9 mouse cellular contexts compared by ENCODE assay signal in genomic region chr7:65610171-65610570, GRCm38 (mm10). TPM values are rescaled to one million over a fixed set of nuclear protein-coding genes. Genes with fewer than 3 reads are reported as not detected.
A peak's percentile ranks its signal among the peaks of the same experiment; 100 is the strongest.
DNase-seq lines count a peak whose midpoint lies in the region; ATAC-seq and TF ChIP-seq lines count a peak whose summit lies in the region.
"Had no signal": no experiment of that assay in that cellular context is flagged by ENCODE, and none has a peak within 500 bp of the region (broad histone marks: within the 10 kb centered on the region; RNA-seq: fewer than 3 reads in every experiment).

No protein-coding gene starts in this region.

- no peak overlapping the region for H3K27ac ChIP-seq in hindbrain, embryonic 15.5 days (replicated peaks)
- no peak overlapping the region for H3K27ac ChIP-seq in hindbrain, embryonic 13.5 days
- no peak overlapping the region for H3K27ac ChIP-seq in cortical plate, adult 2 months (ENCODE audit: insufficient read depth, low read length)

- no peak for TF ChIP-seq POLR2A in cortical plate, adult 2 months (IDR thresholded peaks at IDR 0.05; ENCODE audit: extremely low read depth, insufficient read depth, low read length)

- no peak overlapping the region for H3K9ac ChIP-seq in hindbrain, embryonic 15.5 days
- H3K9ac ChIP-seq in hindbrain, embryonic 13.5 days, result no peak overlapping the region

- 0 out of 2 replicates have a peak, but pooled peaks cover 2% of the 10 kb centered on the region for H3K4me1 ChIP-seq in hindbrain, embryonic 15.5 days (replicated peaks)
- H3K4me1 ChIP-seq in hindbrain, embryonic 13.5 days (replicated peaks), result no peaks in the 10 kb centered on the region
- H3K4me1 ChIP-seq in cortical plate, adult 2 months (ENCODE audit: control insufficient read depth, insufficient read depth, low read length), result peaks cover 7% of the 10 kb centered on the region
- H3K4me1 ChIP-seq: megakaryocyte, embryonic 14.5 days had no signal

- TF ChIP-seq CTCF in cortical plate, adult 2 months (IDR thresholded peaks at IDR 0.05; ENCODE audit: extremely low read depth, insufficient read depth, low read length), result peak; percentile 68

- DNase-seq in adrenal gland, adult 8-10 months, result peak; percentile 10
- DNase-seq in left cerebral cortex, adult 9 months (ENCODE audit: low spot score in 2 of 2), result peak; percentile 49 to 85
- peak; percentile 72 for DNase-seq in right cerebral cortex, postnatal 25 days
- DNase-seq in spleen, postnatal 36 days (ENCODE audit: low spot score in 2 of 2), result no peak
- no peak for DNase-seq in spleen, adult 18-20 months

- H3K4me3 ChIP-seq in hindbrain, embryonic 15.5 days, result no peak overlapping the region
- no peak overlapping the region for H3K4me3 ChIP-seq in hindbrain, embryonic 13.5 days
- no peak overlapping the region for H3K4me3 ChIP-seq in cortical plate, adult 2 months (ENCODE audit: insufficient read depth, low read length)
- H3K4me3 ChIP-seq: megakaryocyte, embryonic 14.5 days had no signal

- no peaks in the 10 kb centered on the region for H3K27me3 ChIP-seq in hindbrain, embryonic 15.5 days
- no peaks in the 10 kb centered on the region for H3K27me3 ChIP-seq in hindbrain, embryonic 13.5 days

- no peaks in the 10 kb centered on the region for H3K9me3 ChIP-seq in hindbrain, embryonic 15.5 days
- H3K9me3 ChIP-seq in hindbrain, embryonic 13.5 days, result no peaks in the 10 kb centered on the region
- H3K9me3 ChIP-seq: megakaryocyte, embryonic 14.5 days had no signal

- peak; percentile 71; the same call in 1 of the 2 replicates for ATAC-seq in hindbrain, embryonic 15.5 days (ENCODE audit: low FRiP score, low read depth)
- ATAC-seq in hindbrain, embryonic 13.5 days (ENCODE audit: low FRiP score), result no peak

- 69% methylated on average over 5 of the region's 5 CpGs for WGBS in hindbrain, embryonic 15.5 days
- WGBS in hindbrain, embryonic 13.5 days, result 77% methylated on average over 5 of the region's 5 CpGs

- H3K4me2 ChIP-seq in hindbrain, embryonic 15.5 days, result no peak overlapping the region
- no peak overlapping the region for H3K4me2 ChIP-seq in hindbrain, embryonic 13.5 days

- no peaks in the 10 kb centered on the region for H3K36me3 ChIP-seq in hindbrain, embryonic 15.5 days
- H3K36me3 ChIP-seq in hindbrain, embryonic 13.5 days, result no peaks in the 10 kb centered on the region

RNA-seq across cellular contexts. Expression of gene Tarsl2, which starts 34.5 kb away (rescaled TPM):
- 17.9 and 20.1 TPM in 2 replicates for polyA plus RNA-seq in hindbrain, embryonic 15.5 days (2015; fragmentation: Nextera tagmentation; extraction: Ambion mirVana)
- 14.7 and 15.0 TPM in 2 replicates for polyA plus RNA-seq in hindbrain, embryonic 13.5 days (2015; fragmentation: Nextera tagmentation; extraction: Ambion mirVana)
- total RNA-seq in adrenal gland, adult 8-10 months (2022), result 10 to 100 TPM; 17.5 to 21.3 (median 18.7) TPM
- polyA plus RNA-seq in cortical plate, adult 2 months (2012; rRNA removed), result 21.7 and 22.0 TPM in 2 replicates

Comparison
In these comparisons a context has a peak if more than half of its experiments do, and no peak if none do; other contexts are left out.
1. DNase-seq: peak in adrenal gland, adult 8-10 months (single experiment), left cerebral cortex, adult 9 months (2 of 2) and right cerebral cortex, postnatal 25 days (single experiment); none in spleen, postnatal 36 days (0 of 2) and spleen, adult 18-20 months (0 of 2).